Mouse (Mus musculus) spleen, postnatal 36 days (tissue): ENCODE data around the gene Lrpap1.

Source experiments
- DNase-seq, 2 experiments: peaks; one replicate each; pipeline ENCODE4 v3.0.0; 2022; ENCODE audit warnings: low spot score in 2 of 2, mixed read lengths in 1 of 2

The Lrpap1 gene

DNA sequence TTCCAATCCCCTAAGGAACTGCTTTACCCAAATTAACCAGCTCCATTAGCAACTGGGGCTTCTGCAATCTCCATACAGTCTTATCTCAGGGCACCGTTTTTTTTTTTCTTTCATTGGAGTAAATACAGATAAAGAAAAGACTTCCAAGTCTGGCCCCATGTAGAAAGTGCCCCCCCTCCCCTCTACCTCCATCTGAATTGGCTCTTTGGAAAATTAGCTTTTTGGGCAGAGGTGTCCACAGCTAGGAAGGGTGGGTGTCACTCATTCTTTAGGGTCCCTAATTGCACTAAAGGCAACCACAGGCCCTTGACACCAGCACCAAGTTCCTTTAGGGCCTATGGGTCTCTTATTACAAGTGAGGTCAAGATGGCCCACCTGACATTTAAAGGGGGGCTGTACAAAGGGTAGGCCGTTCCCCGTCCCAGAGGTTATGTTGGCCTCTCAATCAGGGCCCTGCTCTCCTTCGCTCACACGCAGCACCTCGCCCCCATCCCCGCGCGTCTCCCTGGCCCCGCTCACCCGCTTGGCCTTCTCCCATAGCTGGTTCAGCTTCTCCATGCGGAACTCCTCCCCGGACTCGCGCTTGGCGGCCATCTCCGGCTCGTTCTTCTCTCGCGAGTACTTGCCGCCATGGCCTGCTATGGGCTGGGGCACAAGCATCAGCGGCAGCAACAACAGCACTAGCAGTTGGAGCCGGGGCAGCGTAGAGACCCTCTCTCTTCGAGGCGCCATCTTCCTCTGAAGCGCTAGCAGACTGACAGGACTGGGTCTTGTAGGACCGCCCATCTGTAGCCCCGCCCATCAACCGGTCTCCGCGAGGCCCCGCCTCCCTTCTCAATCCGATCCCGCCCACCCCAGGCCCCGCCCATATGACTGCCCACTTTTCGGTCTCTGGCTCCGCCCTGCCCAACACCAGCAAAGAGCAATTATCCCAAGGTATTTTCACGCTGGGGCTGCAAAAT lies at the start of gene Lrpap1:
TSS of gene Lrpap1 (minus strand) at position 807 of the 962 bp plus-strand sequence.
- peak; percentile 78 to 83 for DNase-seq

- DNase-seq = no peak
Measured at GRCm38 (mm10) chr5:35149939-35150338, 44.4 kb upstream of the Lrpap1 start.

DNA sequence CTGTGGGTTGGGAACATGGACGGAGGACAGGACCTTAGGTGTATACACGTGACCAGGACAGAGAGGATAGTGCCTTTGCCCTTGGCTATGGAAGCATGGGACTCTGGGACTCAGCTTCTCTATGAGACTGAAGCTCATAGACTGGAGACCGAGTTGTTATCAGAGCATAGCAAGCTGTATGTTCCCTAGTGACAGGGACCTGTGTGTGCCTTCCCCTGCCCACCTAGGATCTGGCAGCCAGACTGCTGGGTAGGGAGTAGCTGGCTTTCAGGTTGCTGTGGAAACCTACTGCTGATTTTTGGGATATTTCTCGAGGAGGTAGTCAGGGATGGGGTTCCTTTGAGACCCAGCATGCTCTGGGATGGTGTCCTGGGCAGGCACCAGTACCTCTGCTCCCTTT lies 44.0 kb upstream of the Lrpap1 start:
- no peak for DNase-seq

- no peak for DNase-seq
Measured at GRCm38 (mm10) chr5:35147963-35148767, 42.6 kb upstream of the Lrpap1 start.

- DNase-seq = no peak
Measured at GRCm38 (mm10) chr5:35147155-35147962, 41.8 kb upstream of the Lrpap1 start.

- no peak for DNase-seq
Measured at GRCm38 (mm10) chr5:35146747-35147146, 41.2 kb upstream of the Lrpap1 start.

GRCm38 (mm10) chr5:35144716-35145115 lies 39.1 kb upstream of the Lrpap1 start:
- DNase-seq = no peak

- DNase-seq = no peak
Measured at GRCm38 (mm10) chr5:35143460-35144245, 38.1 kb upstream of the Lrpap1 start.

GRCm38 (mm10) chr5:35142910-35143309 lies 37.3 kb upstream of the Lrpap1 start:
- DNase-seq = no peak

- DNase-seq = no peak
Measured at GRCm38 (mm10) chr5:35141316-35141715, 35.8 kb upstream of the Lrpap1 start.

- no peak for DNase-seq
Measured at GRCm38 (mm10) chr5:35138183-35138611, 32.6 kb upstream of the Lrpap1 start.

GRCm38 (mm10) chr5:35137510-35138182 lies 32.1 kb upstream of the Lrpap1 start:
- no peak for DNase-seq

GRCm38 (mm10) chr5:35135903-35136302 lies 30.3 kb upstream of the Lrpap1 start:
- no peak for DNase-seq

- no peak for DNase-seq
Measured at GRCm38 (mm10) chr5:35134286-35134685, 28.7 kb upstream of the Lrpap1 start.

DNA sequence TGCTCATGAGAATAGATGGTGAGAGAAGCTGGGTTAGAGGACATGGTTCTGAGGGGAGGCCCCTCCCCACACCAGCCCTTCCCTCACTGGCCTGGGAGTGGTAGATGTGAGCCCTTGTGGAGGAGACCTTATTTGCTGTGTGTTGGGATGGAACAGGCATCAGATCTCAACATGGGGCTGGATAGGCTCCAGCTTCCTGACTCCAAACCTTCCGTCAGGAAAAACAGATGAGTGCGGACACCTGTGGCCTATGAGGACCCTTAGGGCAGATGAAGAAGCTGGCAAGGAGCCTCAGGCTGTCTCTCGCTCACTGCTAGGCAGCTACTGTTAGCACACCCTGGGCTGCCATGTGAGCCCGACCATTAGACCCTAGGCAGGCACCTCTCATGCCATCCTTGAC lies 27.9 kb upstream of the Lrpap1 start:
- DNase-seq = no peak

- DNase-seq = no peak
Measured at GRCm38 (mm10) chr5:35132278-35132980, 26.9 kb upstream of the Lrpap1 start.

- DNase-seq = peak; percentile 41 to 45
Measured at GRCm38 (mm10) chr5:35131773-35132172, 26.2 kb upstream of the Lrpap1 start.

- no peak for DNase-seq
Measured at GRCm38 (mm10) chr5:35131237-35131636, 25.7 kb upstream of the Lrpap1 start.

GRCm38 (mm10) chr5:35129767-35130191 lies 24.2 kb upstream of the Lrpap1 start:
- no peak for DNase-seq

- no peak for DNase-seq
Measured at GRCm38 (mm10) chr5:35129208-35129607, 23.6 kb upstream of the Lrpap1 start.
